Mouse (Mus musculus) heart, adult 2 months (tissue): ENCODE measurements around the gene Btbd10.
A peak's percentile ranks its signal among the peaks of the same experiment; 100 is the strongest.

Experiments
- CTCF ChIP-seq: fragments of 200-600 bp; IDR thresholded peaks from 2 replicates; pipeline ENCODE4 v1.8.1; 2022; ENCODE audit warnings: antibody characterized with exemption, mild to moderate bottlenecking, moderate library complexity
- POLR2A ChIP-seq: fragments of 200-500 bp; IDR thresholded peaks from 2 replicates; pipeline ENCODE4 v1.6.1; 2011; ENCODE audit warnings: mild to moderate bottlenecking, low read depth, low read length, control low read depth; ENCODE audit not compliant: insufficient read depth

- TF ChIP-seq CTCF (no peak), POLR2A (peak; percentile 89)
Observed at GRCm38 (mm10) chr7:113368746-113369619, at the start of gene Btbd10.
